ENCODE assay signal across 11 mouse cellular contexts in the genomic region with DNA sequence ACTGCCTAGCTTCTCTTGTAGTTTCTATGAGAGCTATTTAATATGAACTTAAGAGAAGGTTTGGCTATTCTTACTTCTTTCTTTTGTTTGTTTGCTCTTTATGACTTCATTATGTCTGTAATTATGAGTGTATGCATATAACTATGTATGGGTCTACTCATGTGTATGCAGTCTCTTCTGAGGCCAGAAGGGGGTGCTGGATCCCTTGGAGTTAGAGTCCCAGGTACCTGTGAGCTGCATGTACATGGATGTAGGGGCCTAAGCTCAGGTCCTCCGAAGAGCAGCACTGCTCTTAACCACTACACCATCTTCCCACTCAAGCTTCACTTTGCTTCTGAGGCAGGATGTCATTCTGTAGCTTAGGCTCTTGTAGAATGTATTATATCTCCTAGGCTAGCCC. TPM values are rescaled to one million over a fixed set of nuclear protein-coding genes. Genes with fewer than 3 reads are reported as not detected.
DNase-seq lines count a peak whose midpoint lies in the region; ATAC-seq and TF ChIP-seq lines count a peak whose summit lies in the region.
"Had no signal": no experiment of that assay in that cellular context is flagged by ENCODE, and none has a peak within 500 bp of the region (broad histone marks: within the 10 kb centered on the region; RNA-seq: fewer than 3 reads in every experiment).

No protein-coding gene starts in this region.

- no peaks in the 10 kb centered on the region for H3K9me3 ChIP-seq in G1E (replicated peaks)
- H3K9me3 ChIP-seq: midbrain, embryonic 12.5 days; stomach, embryonic 15.5 days had no signal

- no peak overlapping the region for H3K4me3 ChIP-seq in layer of hippocampus, adult 2 months
- H3K4me3 ChIP-seq in G1E (ENCODE audit: low read depth, low read length): no peak overlapping the region
- H3K4me3 ChIP-seq: midbrain, embryonic 12.5 days; stomach, embryonic 15.5 days had no signal

- no peak for ATAC-seq in G1E (ENCODE audit: extremely low read depth, insufficient number of reproducible peaks, low FRiP score, poor library complexity, severe bottlenecking)
- ATAC-seq in erythroid progenitor cell, adult 5-6 weeks (replicated peaks; ENCODE audit: low FRiP score, poor library complexity, severe bottlenecking): peak; percentile 64
- ATAC-seq in megakaryocyte progenitor cell, adult 5-6 weeks (replicated peaks; ENCODE audit: poor library complexity): peak; percentile 88

- H3K27ac ChIP-seq in layer of hippocampus, adult 2 months: no peak overlapping the region
- H3K27ac ChIP-seq: midbrain, embryonic 12.5 days; stomach, embryonic 15.5 days had no signal

- no peaks in the 10 kb centered on the region for H3K27me3 ChIP-seq in G1E (ENCODE audit: insufficient read depth, low read length)
- H3K27me3 ChIP-seq: midbrain, embryonic 12.5 days; stomach, embryonic 15.5 days had no signal

- peaks cover 20% of the 10 kb centered on the region for H3K4me1 ChIP-seq in G1E (ENCODE audit: insufficient read depth, low read depth, low read length)

- DNase-seq in layer of hippocampus, adult 2 months (ENCODE audit: low spot score in 2 of 2): no peak
- DNase-seq in layer of hippocampus, postnatal 25 days (ENCODE audit: extremely low spot score in 1 of 2, low spot score in 1 of 2): no peak
- no peak for DNase-seq in G1E (ENCODE audit: low spot score)
- DNase-seq in urinary bladder, postnatal 25 days (ENCODE audit: low spot score): no peak
- no peak for DNase-seq in cerebellum, adult 18-20 months
- DNase-seq in cerebellum, adult 9-10 months: no peak
- DNase-seq: cerebellum, postnatal 36 days had no signal

- H3K36me3 ChIP-seq in G1E (replicated peaks): peaks cover 83% of the 10 kb centered on the region

- TF ChIP-seq CTCF in layer of hippocampus, adult 2 months (conservative IDR thresholded peaks at IDR 0.05): peak; percentile 74
- peak; percentile 44; the same call in 1 of the 2 replicates for TF ChIP-seq CTCF in G1E (IDR thresholded peaks at IDR 0.05; ENCODE audit: low read depth, low read length)

RNA-seq across cellular contexts. Expression of gene Chmp5, which starts 5.3 kb away (rescaled TPM):
- total RNA-seq in layer of hippocampus, adult 2 months (2021): 10 to 100 TPM; 81.5 to 84.7 TPM
- total RNA-seq in layer of hippocampus, postnatal 25 days (2021): 10 to 100 TPM; 79.7 to 92.7 TPM
- total RNA-seq in G1E (2014; fragmentation: Nextera tagmentation) (58.1 and 76.5 TPM in 2 replicates), G1E (2017) (139 and 188 TPM in 2 replicates)
- polyA plus RNA-seq in G1E (2012): 2.3 and 2.9 TPM in 2 replicates
- 48.2 and 49.0 TPM in 2 replicates for total RNA-seq in erythroid progenitor cell, adult 5-6 weeks (2015; ENCODE audit: low replicate concordance)
- 57.5 and 62.0 TPM in 2 replicates for total RNA-seq in erythroid progenitor cell, adult 5-6 weeks (2017; ENCODE audit: low replicate concordance)
- total RNA-seq in megakaryocyte progenitor cell, adult 5-6 weeks (2015): 52.0 and 55.4 TPM in 2 replicates
- total RNA-seq in megakaryocyte progenitor cell, adult 5-6 weeks (2017): 81.4 and 87.2 TPM in 2 replicates

RNA-seq across cellular contexts. Expression of gene Bag1, which starts 5.4 kb away (rescaled TPM):
- 100 to 1,000 TPM; 149 to 151 TPM for total RNA-seq in layer of hippocampus, adult 2 months (2021)
- total RNA-seq in layer of hippocampus, postnatal 25 days (2021): 100 to 1,000 TPM; 144 to 165 TPM
- 67.9 and 75.6 TPM in 2 replicates for total RNA-seq in G1E (2014; fragmentation: Nextera tagmentation)
- total RNA-seq in G1E (2017): 232 and 257 TPM in 2 replicates
- 233 and 300 TPM in 2 replicates for polyA plus RNA-seq in G1E (2012)
- 93.0 and 125 TPM in 2 replicates for total RNA-seq in erythroid progenitor cell, adult 5-6 weeks (2015; ENCODE audit: low replicate concordance)
- 200 and 234 TPM in 2 replicates for total RNA-seq in erythroid progenitor cell, adult 5-6 weeks (2017; ENCODE audit: low replicate concordance)
- total RNA-seq in megakaryocyte progenitor cell, adult 5-6 weeks (2015): 163 and 167 TPM in 2 replicates
- total RNA-seq in megakaryocyte progenitor cell, adult 5-6 weeks (2017): 361 and 403 TPM in 2 replicates

RNA-seq across cellular contexts. Expression of gene Nfx1, which starts 17.2 kb away (rescaled TPM):
- total RNA-seq in layer of hippocampus, adult 2 months (2021): 10 to 100 TPM; 72.0 to 77.1 TPM
- 10 to 100 TPM; 64.7 to 71.8 TPM for total RNA-seq in layer of hippocampus, postnatal 25 days (2021)
- total RNA-seq in G1E (2014; fragmentation: Nextera tagmentation) (152 and 153 TPM in 2 replicates), G1E (2017) (126 and 135 TPM in 2 replicates)
- 44.0 and 49.1 TPM in 2 replicates for polyA plus RNA-seq in G1E (2012)
- 28.8 and 46.5 TPM in 2 replicates for total RNA-seq in erythroid progenitor cell, adult 5-6 weeks (2015; ENCODE audit: low replicate concordance)
- total RNA-seq in erythroid progenitor cell, adult 5-6 weeks (2017; ENCODE audit: low replicate concordance): 45.1 and 51.8 TPM in 2 replicates
- total RNA-seq in megakaryocyte progenitor cell, adult 5-6 weeks (2015): 47.5 and 51.8 TPM in 2 replicates
- total RNA-seq in megakaryocyte progenitor cell, adult 5-6 weeks (2017): 70.5 and 71.5 TPM in 2 replicates

RNA-seq across cellular contexts. Expression of gene Spink4, which starts 33.7 kb away (rescaled TPM):
- not detected for total RNA-seq in layer of hippocampus, adult 2 months (2021)
- not detected for total RNA-seq in layer of hippocampus, postnatal 25 days (2021)
- total RNA-seq in G1E (2014; fragmentation: Nextera tagmentation) (not detected in 2 replicates), G1E (2017) (not detected in 2 replicates)
- polyA plus RNA-seq in G1E (2012): not detected in 2 replicates
- total RNA-seq in erythroid progenitor cell, adult 5-6 weeks (2015; ENCODE audit: low replicate concordance): not detected in 2 replicates
- not detected in 2 replicates for total RNA-seq in erythroid progenitor cell, adult 5-6 weeks (2017; ENCODE audit: low replicate concordance)
- total RNA-seq in megakaryocyte progenitor cell, adult 5-6 weeks (2015): not detected in 2 replicates
- total RNA-seq in megakaryocyte progenitor cell, adult 5-6 weeks (2017): not detected in 2 replicates
- polyA plus RNA-seq: midbrain, embryonic 12.5 days had no signal
